Mouse (Mus musculus) granulocyte monocyte progenitor cell, adult 5-6 weeks (primary cell): ENCODE results near the gene Ambp. TPM values are rescaled to one million over a fixed set of nuclear protein-coding genes. Genes with fewer than 3 reads are reported as not detected.
A peak's percentile ranks its signal among the peaks of the same experiment; 100 is the strongest.

Experiments used
- ATAC-seq: replicated peaks from 2 replicates; pipeline ENCODE4 v1.8.0; 2016; ENCODE audit warnings: mild to moderate bottlenecking, moderate TSS enrichment, inconsistent platforms; ENCODE audit not compliant: poor library complexity, severe bottlenecking
- total RNA-seq, 2 experiments: library from RNA; stranded (forward) in 1 of 2; stranded (reverse) in 1 of 2; fragments of 200-712, 200-1000 nt in 1 of 2; fragments of >200 nt in 1 of 2; fragmentation: Nextera tagmentation in 1 of 2; gene quantifications; 2 replicates each; pipeline ENCODE4 v1.2.3; 2014 to 2017

Ambp gene
- total RNA-seq, 2 experiments from 2014 or later = not detected

DNA sequence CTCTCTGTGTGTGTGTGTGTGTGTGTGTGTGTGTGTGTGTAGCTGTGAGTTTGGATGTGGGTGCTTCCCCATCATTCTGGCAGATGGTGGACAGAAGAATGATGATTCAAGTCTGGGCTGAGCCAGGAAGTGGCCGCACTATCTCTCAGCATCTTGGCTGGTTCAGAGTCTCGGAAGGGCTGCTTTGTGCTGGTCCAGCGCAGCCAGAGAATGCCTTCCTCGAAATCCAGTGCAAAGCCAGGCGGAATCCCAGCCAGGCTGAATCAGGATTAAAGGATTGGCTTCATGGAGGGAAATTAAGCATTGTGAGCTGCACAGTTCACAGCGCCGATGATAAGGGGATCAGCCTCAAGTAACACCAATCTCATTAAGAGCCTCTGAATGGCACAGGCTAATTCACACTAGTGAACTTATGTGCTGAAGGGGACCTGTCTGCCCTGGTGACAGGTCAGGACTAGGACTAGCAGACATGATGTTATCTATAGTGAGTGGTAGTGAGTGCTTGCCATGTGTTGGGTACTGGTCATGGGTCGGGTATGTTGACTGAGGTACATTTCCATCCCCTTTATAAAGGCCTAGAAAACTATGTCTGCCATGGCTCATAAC lies 29.6 kb downstream of the Ambp start:
- ATAC-seq = no peak

DNA sequence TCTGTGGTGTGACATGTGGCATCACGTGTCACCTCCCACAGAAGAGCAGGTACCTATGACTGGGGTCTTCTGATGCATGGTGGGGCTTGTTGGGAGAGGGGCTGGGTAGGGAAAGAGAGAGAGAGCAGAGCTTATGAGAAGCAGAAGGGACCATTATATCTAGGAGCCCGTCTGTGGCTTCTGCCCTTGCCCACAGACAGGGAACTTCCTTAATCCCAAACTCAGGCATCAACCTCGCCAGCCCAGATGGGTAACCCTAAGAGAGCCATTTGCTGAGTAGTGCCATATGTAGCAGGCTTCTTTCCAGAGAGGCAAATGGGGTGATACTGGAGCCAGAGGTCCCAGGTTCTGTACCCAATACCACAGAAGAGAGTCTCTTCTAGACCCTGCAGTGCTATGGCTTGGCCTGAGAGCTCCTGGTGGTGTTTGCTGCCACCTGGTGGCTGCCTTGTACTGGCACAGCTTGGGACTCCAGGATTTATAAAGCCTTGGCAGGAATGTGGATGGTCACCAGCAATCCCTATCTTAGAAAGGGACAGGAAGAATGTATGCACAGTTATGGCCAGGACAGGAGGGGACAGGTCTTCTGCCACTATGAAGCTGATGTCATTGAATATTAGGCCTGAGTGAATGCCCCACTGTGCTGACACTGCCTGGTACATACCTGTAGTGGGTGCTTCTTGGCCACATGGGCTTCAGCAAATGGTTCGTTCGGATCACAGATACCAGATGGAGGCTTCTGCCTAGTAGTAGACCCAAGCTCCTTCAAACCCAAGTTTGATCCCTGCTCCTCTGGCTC lies 35.8 kb downstream of the Ambp start:
- ATAC-seq = peak; percentile 89

DNA sequence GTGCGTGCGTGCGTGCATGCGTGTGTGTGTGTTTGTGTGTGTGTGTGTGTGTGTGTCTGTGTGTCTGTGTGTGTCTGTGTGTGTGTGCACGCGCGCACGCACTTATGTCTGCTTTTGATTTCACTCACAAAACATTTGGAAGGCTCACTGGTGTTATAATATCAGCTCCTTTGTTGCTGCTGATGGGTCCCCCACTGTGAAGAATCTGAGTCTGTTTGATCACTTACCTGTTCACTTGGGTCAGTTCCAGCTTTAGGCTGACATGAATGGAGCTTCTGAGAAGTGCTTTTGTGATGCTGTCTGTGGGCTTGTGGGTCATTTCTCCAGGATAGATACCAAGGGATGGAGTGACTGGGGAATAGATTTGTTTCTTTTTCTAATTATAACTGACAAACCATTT lies 48.9 kb downstream of the Ambp start:
- no peak for ATAC-seq

DNA sequence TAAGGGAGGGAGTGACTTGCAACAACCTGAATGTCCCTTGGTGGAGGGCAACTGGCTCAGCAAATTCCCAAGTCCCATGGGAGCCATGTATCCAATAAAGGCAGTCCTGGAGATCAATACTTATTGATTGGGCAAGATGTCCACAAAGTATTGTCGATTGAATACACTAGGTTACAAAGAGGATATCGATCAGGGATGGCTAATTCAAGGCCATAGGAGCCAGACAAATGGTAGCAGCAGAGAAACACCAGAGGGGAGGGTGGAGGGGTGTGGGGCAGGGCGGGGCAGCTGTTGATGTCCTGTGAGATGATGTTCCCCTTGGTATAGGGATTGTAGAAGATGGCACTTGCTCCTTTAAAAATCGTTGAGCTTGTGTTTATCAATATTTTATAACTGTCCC lies 52.6 kb downstream of the Ambp start:
- no peak for ATAC-seq

DNA sequence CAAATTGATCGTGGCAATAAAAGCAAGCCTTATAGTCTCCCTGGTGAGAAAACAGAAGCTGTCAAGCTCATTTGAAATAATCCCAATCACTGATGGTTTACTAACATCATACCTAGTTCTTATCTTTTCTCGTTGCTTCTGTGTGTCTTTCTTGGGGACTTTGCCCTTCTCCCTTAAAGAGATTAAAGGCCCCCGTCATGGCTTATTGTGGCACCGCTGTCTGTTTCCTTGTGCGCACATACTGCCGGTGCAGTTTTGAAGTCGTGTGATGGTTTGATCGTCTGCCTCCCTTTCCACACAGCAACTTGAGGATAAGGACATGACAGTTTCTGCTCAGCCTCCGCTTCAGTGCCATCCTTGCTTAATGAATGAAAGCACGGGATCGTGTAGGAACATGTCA lies 54.1 kb downstream of the Ambp start:
- ATAC-seq = no peak

DNA sequence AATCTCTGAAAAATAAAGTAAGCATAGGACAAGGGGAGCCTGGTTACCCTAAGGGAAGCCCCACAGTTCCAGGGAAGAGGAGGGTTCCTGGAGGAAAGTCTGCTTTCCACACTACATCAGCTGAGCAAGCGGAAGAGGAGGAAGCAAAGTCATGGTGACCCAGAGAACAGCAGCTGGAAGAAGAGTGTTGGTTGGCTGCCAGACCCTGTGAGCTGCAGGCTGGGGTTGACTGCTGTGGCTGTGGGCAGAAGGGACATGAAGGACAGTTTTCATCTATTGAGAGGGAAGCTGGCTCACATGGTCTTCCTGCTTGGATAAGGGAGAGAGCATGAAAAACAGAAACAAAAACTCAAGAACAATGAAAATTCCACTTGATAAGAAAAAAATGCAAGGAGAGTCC lies 57.0 kb downstream of the Ambp start:
- ATAC-seq = no peak

Other genes with a start within 250 kb of the Ambp start
- 0.34 and 0.38 TPM in 2 replicates for gene Zfp618, start 189.2 kb downstream of the Ambp start, total RNA-seq (2014; fragmentation: Nextera tagmentation)
- gene Zfp618, start 189.2 kb downstream of the Ambp start, total RNA-seq (2017) = 0.26 TPM in 1 of 2 replicates, not detected in the other
- gene Kif12, start 17.3 kb upstream of the Ambp start, total RNA-seq (2014; fragmentation: Nextera tagmentation) = not detected in 2 replicates
- not detected in 2 replicates for gene Kif12, start 17.3 kb upstream of the Ambp start, total RNA-seq (2017)
- 0.32 TPM in 2 replicates for gene Col27a1, start 59.2 kb upstream of the Ambp start, total RNA-seq (2014; fragmentation: Nextera tagmentation)
- gene Col27a1, start 59.2 kb upstream of the Ambp start, total RNA-seq (2017) = 0.10 and 0.60 TPM in 2 replicates
- not detected in 2 replicates for gene Orm1, start 189.8 kb upstream of the Ambp start, total RNA-seq (2014; fragmentation: Nextera tagmentation)
- 1.3 and 3.2 TPM in 2 replicates for gene Orm1, start 189.8 kb upstream of the Ambp start, total RNA-seq (2017)
- not detected in 2 replicates for gene Orm3, start 201.4 kb upstream of the Ambp start, total RNA-seq (2014; fragmentation: Nextera tagmentation)
- gene Orm3, start 201.4 kb upstream of the Ambp start, total RNA-seq (2017) = not detected in 2 replicates
- not detected in 2 replicates for gene Orm2, start 207.7 kb upstream of the Ambp start, total RNA-seq (2014; fragmentation: Nextera tagmentation)
- not detected in 2 replicates for gene Orm2, start 207.7 kb upstream of the Ambp start, total RNA-seq (2017)
- 32.9 and 33.6 TPM in 2 replicates for gene Akna, start 248.6 kb upstream of the Ambp start, total RNA-seq (2014; fragmentation: Nextera tagmentation)
- gene Akna, start 248.6 kb upstream of the Ambp start, total RNA-seq (2017) = 9.7 and 13.6 TPM in 2 replicates